Mouse (Mus musculus) thymus, adult 2 months (tissue): Measurements from ENCODE around the gene Rrp12.

Experiments
- CTCF ChIP-seq: fragments of 200-500 bp; IDR thresholded peaks from 2 replicates; pipeline ENCODE4 v1.5.1; 2012; ENCODE audit warnings: mild to moderate bottlenecking, control low read depth, low read length, moderate library complexity, borderline replicate concordance; ENCODE audit not compliant: control insufficient read depth, poor library complexity, insufficient read depth; ENCODE audit errors: extremely low read depth
- POLR2A ChIP-seq: fragments of 200-500 bp; IDR thresholded peaks from 2 replicates; pipeline ENCODE4 v1.6.1; 2012; ENCODE audit warnings: mild to moderate bottlenecking, low read length, control low read depth, moderate library complexity; ENCODE audit not compliant: control insufficient read depth, poor library complexity, insufficient read depth; ENCODE audit errors: extremely low read depth

GRCm38 (mm10) chr19:41913774-41914591, 18.0 kb upstream of the Rrp12 start:
- TF ChIP-seq CTCF, result no peak
- no peak for TF ChIP-seq POLR2A
